Mouse (Mus musculus): ENCODE results near the gene Id2. TPM values are rescaled to one million over a fixed set of nuclear protein-coding genes. Genes with fewer than 3 reads are reported as not detected.

Gene Id2
- 10 to 100 TPM; 18.8 to 23.9 TPM for total RNA-seq (2021)
- long read RNA-seq, experiment 1, transcript Id2-201 (3 exons, 1,270 nt) = major isoform, 18 of 20 reads
- long read RNA-seq, experiment 1, partial matches to known transcripts = 2 of 20 reads
- long read RNA-seq, experiment 1, other reads (novel, unspliced or antisense) = 0 of 20 reads
- long read RNA-seq, experiment 2, transcript Id2-201 (3 exons, 1,270 nt) = major isoform, 13 of 14 reads
- long read RNA-seq, experiment 2, partial matches to known transcripts = 0 of 14 reads
- long read RNA-seq, experiment 2, other reads (novel, unspliced or antisense) = 0 of 14 reads

DNA sequence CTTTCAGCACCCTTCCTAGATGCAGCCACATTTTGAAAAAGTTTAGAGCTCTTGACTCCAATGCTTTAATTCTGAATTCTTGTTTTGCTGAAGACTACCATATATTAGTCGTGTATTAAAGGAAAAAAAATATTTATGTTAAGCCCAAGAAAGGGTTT is at the start of gene Id2:
Gene Id2 (minus strand): TSS at position 89 of the 158 bp plus-strand sequence.
- DNase-seq (ENCODE audit: low spot score in 2 of 2) = no peak

GRCm38 (mm10) chr12:25145344-25145698 is 48.4 kb upstream of the Id2 start:
- no peak for DNase-seq (ENCODE audit: low spot score in 2 of 2)

- no peak for DNase-seq (ENCODE audit: low spot score in 2 of 2)
Measured at GRCm38 (mm10) chr12:25144591-25145343, 47.8 kb upstream of the Id2 start.

- DNase-seq (ENCODE audit: low spot score in 2 of 2) = no peak
Measured at GRCm38 (mm10) chr12:25143492-25143891, 46.6 kb upstream of the Id2 start.

- no peak for DNase-seq (ENCODE audit: low spot score in 2 of 2)
Measured at GRCm38 (mm10) chr12:25142251-25142650, 45.3 kb upstream of the Id2 start.

DNA sequence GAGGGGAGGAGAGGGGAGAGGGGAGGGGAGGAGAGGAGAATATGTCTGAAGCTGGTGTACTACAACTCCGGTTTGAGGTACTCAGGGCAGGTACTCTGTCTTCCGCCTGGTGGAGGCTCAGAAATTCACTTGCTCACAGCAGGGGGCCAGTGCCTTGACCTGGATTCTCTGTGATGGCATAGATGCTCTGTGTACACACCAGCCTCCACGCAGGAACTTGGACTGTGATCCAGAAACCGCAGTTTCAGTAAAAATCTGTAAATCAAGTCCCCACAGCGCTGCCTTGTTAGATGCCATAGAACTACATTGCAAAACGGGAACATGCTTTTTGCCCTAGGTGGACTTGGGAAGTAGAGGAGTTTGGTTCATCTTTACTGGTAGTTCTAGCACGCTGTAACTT is 44.4 kb upstream of the Id2 start:
- DNase-seq (ENCODE audit: low spot score in 2 of 2) = no peak

GRCm38 (mm10) chr12:25140115-25140514 is 43.2 kb upstream of the Id2 start:
- no peak for DNase-seq (ENCODE audit: low spot score in 2 of 2)

DNA sequence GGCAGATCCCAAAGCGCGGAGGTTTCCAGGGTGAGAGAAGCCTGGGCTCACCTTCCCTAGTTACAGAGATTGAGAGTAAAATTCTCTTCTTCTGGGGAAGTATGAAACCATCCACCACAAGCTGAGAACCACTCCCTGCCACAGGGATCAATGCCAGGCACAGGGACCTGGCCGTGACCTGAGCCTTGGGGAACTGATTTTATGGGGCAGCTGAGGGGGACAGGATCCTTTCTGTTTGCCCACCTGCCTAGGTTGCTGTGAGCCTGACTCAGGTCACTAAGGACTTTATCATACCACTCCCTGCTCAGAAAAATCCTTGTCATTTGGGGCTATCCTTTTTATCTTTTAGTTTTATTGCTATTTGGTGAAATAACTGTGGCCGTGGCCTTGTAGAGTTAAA is 41.7 kb upstream of the Id2 start:
- no peak for DNase-seq (ENCODE audit: low spot score in 2 of 2)

- no peak for DNase-seq (ENCODE audit: low spot score in 2 of 2)
Measured at GRCm38 (mm10) chr12:25132046-25132445, 35.1 kb upstream of the Id2 start.

DNA sequence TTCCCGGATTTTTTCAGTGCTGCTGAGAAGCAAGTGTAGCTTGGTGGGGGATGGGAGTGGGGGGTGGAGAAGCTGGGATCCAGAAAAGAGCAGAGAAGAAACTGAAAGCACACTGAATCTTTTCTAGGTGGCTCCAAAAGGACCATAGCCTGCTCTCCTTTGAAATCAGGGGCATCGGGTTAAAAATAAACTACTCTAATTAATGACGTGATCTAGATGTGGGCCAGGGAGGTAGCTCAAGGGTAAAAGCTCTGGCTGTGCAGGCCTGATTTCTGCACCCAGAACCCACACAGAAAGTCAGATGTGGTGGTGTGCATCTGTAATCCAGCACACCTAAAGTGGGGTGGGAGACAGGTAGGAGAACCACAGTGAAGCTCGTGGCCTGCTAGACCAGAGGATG is 30.7 kb upstream of the Id2 start:
- DNase-seq (ENCODE audit: low spot score in 2 of 2) = no peak

- DNase-seq (ENCODE audit: low spot score in 2 of 2) = no peak
Measured at GRCm38 (mm10) chr12:25126228-25126627, 29.3 kb upstream of the Id2 start.

GRCm38 (mm10) chr12:25125239-25125776 is 28.4 kb upstream of the Id2 start:
- DNase-seq (ENCODE audit: low spot score in 2 of 2) = no peak

GRCm38 (mm10) chr12:25124431-25125238 is 27.7 kb upstream of the Id2 start:
- no peak for DNase-seq (ENCODE audit: low spot score in 2 of 2)

GRCm38 (mm10) chr12:25120753-25121152 is 23.8 kb upstream of the Id2 start:
- DNase-seq (ENCODE audit: low spot score in 2 of 2) = no peak

DNA sequence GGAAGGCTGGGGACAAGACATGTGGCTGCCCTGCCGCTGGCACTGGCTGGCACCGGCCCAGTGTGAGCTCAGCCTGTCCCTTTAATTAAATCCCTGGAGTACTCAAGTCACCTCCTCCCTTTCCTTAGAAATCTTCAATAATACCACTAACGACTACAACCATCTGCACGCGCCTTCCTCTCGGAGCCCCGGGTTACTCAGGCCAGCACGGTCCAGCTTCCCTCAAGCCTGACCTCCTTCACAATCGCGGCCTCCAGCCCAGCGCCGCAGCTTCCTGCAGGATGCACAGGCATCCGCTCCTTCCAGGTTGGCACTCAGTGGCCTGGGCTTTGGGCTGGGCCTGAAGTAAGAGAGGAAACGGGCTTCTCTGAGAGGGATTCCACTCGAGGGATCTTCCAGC is 22.3 kb upstream of the Id2 start:
- no peak for DNase-seq (ENCODE audit: low spot score in 2 of 2)

DNA sequence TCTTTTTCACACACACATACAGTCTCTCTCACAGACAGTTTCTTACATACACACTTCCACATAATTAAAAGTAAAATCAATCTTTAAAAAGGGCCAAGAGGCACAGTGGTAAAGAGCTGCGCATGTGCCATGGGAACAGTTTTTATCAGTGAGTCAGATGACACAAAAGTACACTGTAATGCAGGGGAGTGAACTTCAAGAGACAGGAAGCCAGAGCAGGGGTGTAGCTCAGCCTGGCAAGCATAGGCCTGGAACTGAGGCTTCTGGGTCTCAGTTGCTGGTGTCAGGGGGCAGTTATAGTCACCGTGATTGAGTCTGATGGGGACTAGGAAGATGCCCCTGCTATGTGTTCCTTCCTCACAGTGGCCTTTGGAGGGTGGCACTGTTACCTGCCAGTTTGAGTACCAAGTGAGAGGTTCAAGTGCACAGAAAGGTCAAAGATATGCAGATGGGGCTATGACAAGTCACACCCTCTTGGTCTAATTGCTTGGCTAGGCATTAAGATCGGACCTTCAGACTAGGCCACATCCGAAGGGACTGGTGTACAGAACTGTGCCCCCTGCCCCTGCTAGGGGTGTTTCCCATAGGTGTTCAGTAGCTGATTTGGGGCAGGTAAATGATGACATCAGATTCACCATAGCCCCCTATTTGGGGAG is 21.0 kb upstream of the Id2 start:
- DNase-seq (ENCODE audit: low spot score in 2 of 2) = no peak

DNA sequence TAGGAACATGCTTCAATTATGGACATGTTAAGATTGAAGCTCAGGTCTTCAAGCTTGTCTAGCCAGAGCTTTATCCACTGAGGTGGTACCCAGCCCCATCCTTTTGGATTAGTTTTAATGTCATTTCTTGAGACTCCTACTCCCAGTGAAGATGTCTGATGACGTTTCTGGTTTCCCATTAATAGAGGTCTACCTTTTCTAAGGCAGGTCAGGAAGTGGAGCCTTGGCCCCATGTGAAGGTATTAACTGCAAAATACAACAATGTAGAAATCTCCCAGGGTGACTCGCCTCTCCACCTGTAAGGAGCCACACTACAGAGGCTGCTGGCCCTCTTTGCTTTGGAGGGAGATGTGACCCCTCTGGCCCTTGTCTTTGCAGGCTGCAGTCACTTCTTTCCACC is 19.2 kb upstream of the Id2 start:
- DNase-seq (ENCODE audit: low spot score in 2 of 2) = no peak

DNA sequence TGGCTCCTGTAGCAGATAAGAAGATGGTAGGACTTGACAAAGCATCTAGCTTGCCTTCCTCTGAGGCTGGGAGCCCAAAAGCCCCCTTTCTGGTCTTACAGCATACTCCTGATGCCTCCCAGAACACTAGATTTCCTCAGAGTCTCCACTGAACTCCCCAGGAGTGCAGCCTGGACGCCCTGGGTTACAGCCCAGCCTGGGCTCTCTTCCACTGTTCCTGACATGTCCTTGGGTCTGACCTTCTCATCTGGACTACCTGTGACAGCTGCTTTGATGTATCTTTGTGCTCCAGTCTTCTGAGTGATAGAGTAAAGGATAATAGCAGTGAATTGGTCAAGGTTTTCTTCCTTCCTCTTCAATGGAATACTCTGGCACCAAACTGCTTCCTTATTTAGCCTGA is 17.5 kb upstream of the Id2 start:
- no peak for DNase-seq (ENCODE audit: low spot score in 2 of 2)

DNA sequence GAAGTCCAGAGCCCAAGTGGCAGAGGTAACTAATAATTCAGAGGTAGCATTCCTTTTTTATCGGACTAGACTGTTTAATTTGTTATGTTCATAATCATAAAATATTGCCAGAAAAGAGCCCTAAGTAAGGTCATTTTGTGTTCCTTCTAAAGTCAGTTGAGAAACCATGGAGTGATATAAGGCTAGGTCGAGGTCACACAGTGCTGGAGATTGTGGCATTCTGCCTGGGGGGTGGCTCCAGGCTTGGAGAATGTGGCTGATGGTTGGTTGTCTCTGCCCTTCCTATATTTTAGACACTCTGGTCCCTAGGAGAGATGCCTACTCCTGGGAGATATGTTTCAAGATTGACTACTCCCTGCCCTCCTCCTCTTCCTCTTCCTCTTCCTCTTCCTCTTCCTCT is 16.4 kb upstream of the Id2 start:
- no peak for DNase-seq (ENCODE audit: low spot score in 2 of 2)

DNA sequence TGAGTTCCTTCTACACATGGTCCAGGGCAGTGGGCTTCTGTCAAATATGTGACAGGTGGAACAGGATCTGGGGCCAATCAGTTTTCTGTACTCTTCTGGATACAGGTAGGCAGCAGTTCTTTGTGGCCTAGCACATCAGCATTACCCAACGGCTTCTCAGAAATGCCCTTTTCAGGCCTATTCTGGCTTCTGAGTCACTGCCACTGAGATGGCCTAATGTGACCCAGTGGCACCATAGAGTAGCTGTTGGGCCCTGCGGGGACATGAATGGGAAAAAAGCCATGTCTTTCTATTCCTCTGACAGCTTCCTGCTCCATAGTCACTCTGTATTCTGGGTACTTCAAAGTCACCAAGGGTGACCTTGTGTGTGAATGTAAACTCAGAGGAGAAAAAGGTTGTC is 15.9 kb upstream of the Id2 start:
- no peak for DNase-seq (ENCODE audit: low spot score in 2 of 2)

- DNase-seq (ENCODE audit: low spot score in 2 of 2) = no peak
Measured at GRCm38 (mm10) chr12:25110682-25111078, 13.7 kb upstream of the Id2 start.

All from gastrocnemius, postnatal 4 days (tissue).